Mouse (Mus musculus) brain, embryonic 14.5 days (tissue): Measurements from ENCODE around the gene Stat4.

Source experiments
- CTCF ChIP-seq: fragments of 200-500 bp; IDR thresholded peaks from 2 replicates; pipeline ENCODE4 v1.5.1; 2012; ENCODE audit warnings: inconsistent platforms, mild to moderate bottlenecking, moderate library complexity, borderline replicate concordance; ENCODE audit not compliant: insufficient read depth, insufficient read length; ENCODE audit errors: extremely low read depth
- POLR2A ChIP-seq: fragments of 200-500 bp; IDR thresholded peaks from 2 replicates; pipeline ENCODE4 v1.6.1; 2012; ENCODE audit warnings: mild to moderate bottlenecking, inconsistent platforms, borderline replicate concordance; ENCODE audit not compliant: poor library complexity, insufficient read depth, insufficient read length, severe bottlenecking; ENCODE audit errors: extremely low read depth

DNA sequence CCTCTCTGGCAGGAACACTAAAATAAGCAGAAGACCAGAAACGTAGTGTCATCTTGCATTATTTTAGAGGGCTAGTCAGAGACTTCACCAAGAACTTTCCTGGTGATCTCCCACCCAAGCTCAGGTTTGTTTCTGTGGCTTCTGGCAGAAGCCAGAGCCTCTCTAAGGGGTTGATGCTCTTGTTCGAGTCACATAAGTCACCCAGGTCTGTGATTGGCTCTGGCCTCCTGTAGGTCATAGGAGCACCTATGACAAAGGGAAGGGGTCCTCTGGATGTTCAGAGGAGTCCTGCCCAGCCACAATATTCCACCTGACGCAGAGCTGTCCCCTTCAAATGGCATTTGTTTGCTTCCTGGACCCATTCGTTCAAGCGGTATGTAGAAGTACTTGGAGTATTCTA, at the start of gene Stat4:
- no peak for TF ChIP-seq POLR2A
- no peak for TF ChIP-seq CTCF
